Mouse (Mus musculus): ENCODE results near the gene Med22. TPM values are rescaled to one million over a fixed set of nuclear protein-coding genes. Genes with fewer than 3 reads are reported as not detected.

Gene Med22
- total and polyA plus RNA-seq, 3 experiments, result 10.8 to 75.9 (median 24.6) TPM

- Histone ChIP-seq H3K4me3 (ENCODE audit: low read depth, low read length) (peak within 1 kb of the TSS; percentile 93), H3K36me3 (replicated peaks) (peaks cover 35% of the 10 kb centered on the region), H3K9me3 (replicated peaks) (no peaks in the 10 kb centered on the region), H3K4me1 (ENCODE audit: insufficient read depth, low read depth, low read length) (peaks cover 67% of the 10 kb centered on the region), H3K27me3 (ENCODE audit: insufficient read depth, low read length) (no peaks in the 10 kb centered on the region)
- DNase-seq (ENCODE audit: low spot score) (peak; percentile 96), ATAC-seq (ENCODE audit: extremely low read depth, insufficient number of reproducible peaks, low FRiP score, poor library complexity, severe bottlenecking) (peak; percentile 91)
- TF ChIP-seq POLR2AphosphoS5 (IDR thresholded peaks at IDR 0.05; ENCODE audit: insufficient replicate concordance, low read depth, low read length) (0 out of 2 replicates have a peak, but pooled peaks have one; percentile 35), GATA2 (IDR thresholded peaks at IDR 0.05; ENCODE audit: borderline replicate concordance, low read depth, low read length) (no peak), TAL1 (conservative IDR thresholded peaks at IDR 0.05; ENCODE audit: low read depth, low read length) (no peak), CTCF (IDR thresholded peaks at IDR 0.05; ENCODE audit: low read depth, low read length) (no peak), GATA1 (IDR thresholded peaks at IDR 0.05; ENCODE audit: borderline replicate concordance, low read length) (no peak)
Measured at GRCm38 (mm10) chr2:26933304-26934055, 23.0 kb upstream of the Med22 start, which contains the start of the genes Surf4 and Stkld1. Surf4 (minus strand) TSS chr2:26933928. Stkld1 (plus strand) TSS chr2:26934047.

GRCm38 (mm10) chr2:26932473-26933303 lies 22.2 kb upstream of the Med22 start:
- DNase-seq (ENCODE audit: low spot score), result peak; percentile 40
- ATAC-seq (ENCODE audit: extremely low read depth, insufficient number of reproducible peaks, low FRiP score, poor library complexity, severe bottlenecking), result no peak
- H3K27me3 ChIP-seq (ENCODE audit: insufficient read depth, low read length), result no peaks in the 10 kb centered on the region
- no peaks in the 10 kb centered on the region for H3K9me3 ChIP-seq (replicated peaks)
- H3K4me1 ChIP-seq (ENCODE audit: insufficient read depth, low read depth, low read length), result peaks cover 74% of the 10 kb centered on the region
- TF ChIP-seq POLR2AphosphoS5 (IDR thresholded peaks at IDR 0.05; ENCODE audit: insufficient replicate concordance, low read depth, low read length) (no peak), CTCF (IDR thresholded peaks at IDR 0.05; ENCODE audit: low read depth, low read length) (no peak), TAL1 (conservative IDR thresholded peaks at IDR 0.05; ENCODE audit: low read depth, low read length) (no peak), GATA2 (IDR thresholded peaks at IDR 0.05; ENCODE audit: borderline replicate concordance, low read depth, low read length) (no peak), GATA1 (IDR thresholded peaks at IDR 0.05; ENCODE audit: borderline replicate concordance, low read length) (no peak)
- H3K36me3 ChIP-seq (replicated peaks), result peaks cover 43% of the 10 kb centered on the region
- H3K4me3 ChIP-seq (ENCODE audit: low read depth, low read length), result peak overlapping the region; percentile 93

GRCm38 (mm10) chr2:26930390-26930789 lies 19.9 kb upstream of the Med22 start:
- ATAC-seq (ENCODE audit: extremely low read depth, insufficient number of reproducible peaks, low FRiP score, poor library complexity, severe bottlenecking) (no peak), DNase-seq (ENCODE audit: low spot score) (peak; percentile 37)
- H3K27me3 ChIP-seq (ENCODE audit: insufficient read depth, low read length), result no peaks in the 10 kb centered on the region
- peaks cover 67% of the 10 kb centered on the region for H3K4me1 ChIP-seq (ENCODE audit: insufficient read depth, low read depth, low read length)
- no peaks in the 10 kb centered on the region for H3K9me3 ChIP-seq (replicated peaks)
- no peak for TF ChIP-seq GATA1 (IDR thresholded peaks at IDR 0.05; ENCODE audit: borderline replicate concordance, low read length)
- peak; percentile 81 for TF ChIP-seq CTCF (IDR thresholded peaks at IDR 0.05; ENCODE audit: low read depth, low read length)
- H3K36me3 ChIP-seq (replicated peaks), result peaks cover 66% of the 10 kb centered on the region
- H3K4me3 ChIP-seq (ENCODE audit: low read depth, low read length), result no peak overlapping the region

- Histone ChIP-seq H3K4me3 (ENCODE audit: low read depth, low read length) (no peak overlapping the region), H3K27me3 (ENCODE audit: insufficient read depth, low read length) (no peaks in the 10 kb centered on the region), H3K9me3 (replicated peaks) (no peaks in the 10 kb centered on the region)
Measured at GRCm38 (mm10) chr2:26927745-26928476, 17.4 kb upstream of the Med22 start.

GRCm38 (mm10) chr2:26921784-26922183 lies 11.3 kb upstream of the Med22 start:
- no peak for ATAC-seq (ENCODE audit: extremely low read depth, insufficient number of reproducible peaks, low FRiP score, poor library complexity, severe bottlenecking)
- no peaks in the 10 kb centered on the region for H3K9me3 ChIP-seq (replicated peaks)
- no peak for DNase-seq (ENCODE audit: low spot score)
- H3K27me3 ChIP-seq (ENCODE audit: insufficient read depth, low read length), result no peaks in the 10 kb centered on the region
- TF ChIP-seq CTCF (IDR thresholded peaks at IDR 0.05; ENCODE audit: low read depth, low read length) (no peak), POLR2AphosphoS5 (IDR thresholded peaks at IDR 0.05; ENCODE audit: insufficient replicate concordance, low read depth, low read length) (no peak), TAL1 (conservative IDR thresholded peaks at IDR 0.05; ENCODE audit: low read depth, low read length) (no peak), GATA2 (IDR thresholded peaks at IDR 0.05; ENCODE audit: borderline replicate concordance, low read depth, low read length) (no peak), GATA1 (IDR thresholded peaks at IDR 0.05; ENCODE audit: borderline replicate concordance, low read length) (no peak)
- no peak overlapping the region for H3K4me3 ChIP-seq (ENCODE audit: low read depth, low read length)
- peaks cover 44% of the 10 kb centered on the region for H3K4me1 ChIP-seq (ENCODE audit: insufficient read depth, low read depth, low read length)
- H3K36me3 ChIP-seq (replicated peaks), result peaks cover 100% of the 10 kb centered on the region

More at GRCm38 (mm10) chr2:26927745-26928476, 17.4 kb upstream of the Med22 start:
- H3K4me1 ChIP-seq (ENCODE audit: insufficient read depth, low read depth, low read length), result peaks cover 51% of the 10 kb centered on the region
- DNase-seq (ENCODE audit: low spot score), result no peak
- ATAC-seq (ENCODE audit: extremely low read depth, insufficient number of reproducible peaks, low FRiP score, poor library complexity, severe bottlenecking), result no peak
- TF ChIP-seq TAL1 (conservative IDR thresholded peaks at IDR 0.05; ENCODE audit: low read depth, low read length), result no peak
- TF ChIP-seq GATA1 (IDR thresholded peaks at IDR 0.05; ENCODE audit: borderline replicate concordance, low read length), result no peak
- no peak for TF ChIP-seq CTCF (IDR thresholded peaks at IDR 0.05; ENCODE audit: low read depth, low read length)
- peaks cover 90% of the 10 kb centered on the region for H3K36me3 ChIP-seq (replicated peaks)
